Mouse (Mus musculus) neutrophil, adult 83 days (primary cell): ENCODE measurements around the gene Caps2. TPM values are rescaled to one million over a fixed set of nuclear protein-coding genes. Genes with fewer than 3 reads are reported as not detected.

ENCODE experiments used
- total RNA-seq, 2 experiments: library from RNA; stranded (reverse); gene quantifications; one replicate each; pipeline ENCODE4 v1.2.4; 2023

The Caps2 gene
- total RNA-seq = not detected

GRCm38 (mm10) chr10:112163168-112163766, at the start of gene Caps2:
Gene Caps2, plus strand, starts transcription at chr10:112163621.

GRCm38 (mm10) chr10:112159882-112160560, 3.4 kb upstream of the Caps2 start, which contains the start of gene Glipr1l3:
Gene Glipr1l3, minus strand, starts transcription at chr10:112160327.

Other genes starting within 250 kb of the Caps2 start
- gene Krr1, start 191.0 kb upstream of the Caps2 start, total RNA-seq = 10 to 100 TPM; 23.3 to 27.5 TPM
- gene Glipr1, start 161.0 kb upstream of the Caps2 start, total RNA-seq = 100 to 1,000 TPM; 208 TPM
- not detected for gene Glipr1l1, start 103.4 kb upstream of the Caps2 start, total RNA-seq
- gene Glipr1l2, start 80.3 kb upstream of the Caps2 start, total RNA-seq = not detected
- gene Glipr1l3, start 3.3 kb upstream of the Caps2 start, total RNA-seq = not detected
- not detected for gene Kcnc2, start 107.5 kb downstream of the Caps2 start, total RNA-seq